Mouse (Mus musculus) lung, postnatal 0 days (tissue): ENCODE measurements around the gene Olfr114.

Source experiments
- CTCF ChIP-seq: IDR thresholded peaks from 2 replicates; pipeline ENCODE4 v1.5.1; 2016; ENCODE audit warnings: antibody characterized with exemption, mild to moderate bottlenecking
- EP300 ChIP-seq: IDR thresholded peaks from 2 replicates; pipeline ENCODE4 v1.6.1; 2016; ENCODE audit warnings: antibody characterized with exemption, mild to moderate bottlenecking, control low read depth

DNA sequence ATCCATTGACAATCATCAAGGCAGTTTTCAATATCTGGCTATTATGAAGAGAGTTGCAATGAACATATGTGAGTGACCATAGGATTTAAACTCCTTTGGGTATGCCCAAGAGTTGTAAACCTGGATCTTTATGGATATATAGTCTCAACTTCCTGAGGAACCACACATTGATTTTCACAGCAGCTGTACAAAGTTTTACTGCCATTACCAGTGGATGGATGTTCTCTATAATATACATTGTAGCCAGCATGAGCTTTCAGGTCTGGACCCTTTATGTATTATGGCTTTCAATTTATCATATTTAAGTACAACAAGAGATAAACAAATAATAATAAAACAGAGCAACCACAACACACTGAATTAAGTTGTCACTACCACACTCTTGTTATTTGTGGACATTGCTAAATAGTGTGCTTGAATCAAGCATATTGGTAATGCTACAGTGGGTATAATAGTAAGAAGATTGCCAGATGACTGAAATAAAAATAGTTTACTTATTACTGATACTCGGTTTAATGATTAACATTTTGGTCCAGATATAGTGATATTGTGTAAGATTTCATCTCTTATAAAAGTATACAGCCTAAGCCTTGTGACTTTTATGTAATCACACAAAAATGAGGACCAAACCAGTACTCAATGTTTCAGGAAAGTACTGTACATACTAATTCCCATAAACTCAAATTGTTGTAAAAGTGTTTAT, 33.5 kb downstream of the Olfr114 start:
- TF ChIP-seq EP300 (no peak), CTCF (no peak)
